Mouse (Mus musculus) limb, embryonic 14.5 days (tissue): ENCODE measurements at regions not wholly inside any gene's neighbourhood (a gene's known extent, or its start where the extent isn't known, plus 50 kb on each side); places are given as distances from the start of the nearest gene placed in this dataset.

Source experiments
- ATAC-seq: fragments of 200-750 bp; cut with Nextera tagmentation; 2 replicates; pipeline ENCODE4 v1.8.0; 2017; ENCODE audit warnings: low read depth, moderate number of reproducible peaks, moderate TSS enrichment; ENCODE audit not compliant: low FRiP score
- DNase-seq: peaks from one replicate; pipeline ENCODE4 v3.0.0-alpha.2; 2015; ENCODE audit warnings: low spot score
- H3K27ac ChIP-seq: fragments of 300-500 bp; sonication (generic); replicated peaks from 2 replicates; pipeline ENCODE4 v1.5.1; 2014; ENCODE audit warnings: low read depth, mild to moderate bottlenecking, low read length, moderate library complexity, mixed read lengths
- H3K27me3 ChIP-seq: fragments of 300-500 bp; sonication (generic); 2 replicates; pipeline ENCODE4 v1.6.1; 2014; ENCODE audit warnings: low read length, mixed read lengths; ENCODE audit not compliant: control insufficient read depth, insufficient read depth
- H3K36me3 ChIP-seq: fragments of 300-500 bp; sonication (generic); 2 replicates; pipeline ENCODE4 v1.6.1; 2014; ENCODE audit warnings: mild to moderate bottlenecking, low read length, moderate library complexity, mixed read lengths; ENCODE audit not compliant: control insufficient read depth, insufficient read depth
- H3K4me1 ChIP-seq: fragments of 300-500 bp; sonication (generic); 2 replicates; pipeline ENCODE4 v1.6.1; 2014; ENCODE audit warnings: antibody characterized with exemption, low read length, mixed read lengths; ENCODE audit not compliant: control insufficient read depth, insufficient read depth
- H3K4me2 ChIP-seq: fragments of 300-500 bp; sonication (generic); replicated peaks from 2 replicates; pipeline ENCODE4 v1.6.1; 2014; ENCODE audit warnings: low read depth, mild to moderate bottlenecking, low read length, moderate library complexity; ENCODE audit not compliant: severe bottlenecking
- H3K4me3 ChIP-seq: fragments of 300-500 bp; sonication (generic); replicated peaks from 2 replicates; pipeline ENCODE4 v1.5.1; 2014; ENCODE audit warnings: low read length
- H3K9ac ChIP-seq: fragments of 300-500 bp; sonication (generic); 2 replicates; pipeline ENCODE4 v1.6.1; 2014; ENCODE audit warnings: mild to moderate bottlenecking, low read depth, low read length, moderate library complexity; ENCODE audit not compliant: severe bottlenecking
- H3K9me3 ChIP-seq: fragments of 300-500 bp; sonication (generic); 2 replicates; pipeline ENCODE4 v1.6.1; 2016; ENCODE audit warnings: low read length; ENCODE audit not compliant: control insufficient read depth
- POLR2A ChIP-seq: fragments of 200-500 bp; IDR thresholded peaks from 2 replicates; pipeline ENCODE4 v1.8.0; 2012; ENCODE audit warnings: inconsistent platforms, mild to moderate bottlenecking, moderate library complexity, borderline replicate concordance; ENCODE audit not compliant: insufficient read depth, insufficient read length; ENCODE audit errors: extremely low read depth
- WGBS: fragments of 180-500 bp; shearing (Covaris S2); extraction: QIAGEN DNeasy Blood & Tissue Kit; methylation state at CpG from one replicate; pipeline ENCODE4 v1.1.7; 2014; 5-methylcytosine and 5-hydroxymethylcytosine counted together

DNA sequence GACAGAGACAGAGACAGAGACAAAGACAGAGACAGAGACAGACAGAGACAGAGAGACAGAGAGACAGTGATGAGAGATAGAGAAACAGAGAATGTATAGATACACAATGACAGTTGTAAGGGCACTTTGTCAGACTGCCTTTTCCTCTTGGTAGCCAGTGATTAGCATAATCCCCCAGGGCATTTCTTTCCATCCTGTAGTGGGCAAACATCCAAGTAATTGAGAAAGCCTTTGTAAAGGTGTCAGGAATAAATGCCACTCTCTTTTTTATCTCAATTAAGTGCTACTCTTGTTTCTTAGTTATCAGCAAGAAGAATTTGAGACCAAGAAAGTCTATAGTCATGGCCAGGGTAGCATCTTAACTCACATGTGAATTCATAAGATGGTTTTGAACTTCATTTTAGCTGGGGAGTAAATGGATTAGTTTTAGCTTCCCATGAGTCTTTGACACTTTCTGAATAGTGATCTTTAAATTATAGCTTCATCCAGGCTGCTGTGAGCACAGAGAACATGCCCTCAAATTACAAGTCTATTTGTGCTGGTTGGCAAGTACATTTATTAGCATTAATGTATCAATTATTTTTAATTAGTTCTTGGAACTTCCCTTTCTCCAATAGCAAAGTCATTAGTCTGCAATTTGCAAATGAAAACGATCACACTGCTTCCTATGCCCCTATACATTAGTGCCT is 1215.9 kb downstream of the Gm9008 start:
- DNase-seq (no peak), ATAC-seq (no peak)
- Histone ChIP-seq H3K9me3 (no peaks in the 10 kb centered on the region), H3K4me1 (no peaks in the 10 kb centered on the region), H3K9ac (no peak overlapping the region), H3K36me3 (no peaks in the 10 kb centered on the region), H3K4me2 (no peak overlapping the region), H3K4me3 (no peak overlapping the region), H3K27me3 (no peaks in the 10 kb centered on the region), H3K27ac (no peak overlapping the region)
- TF ChIP-seq POLR2A = no peak
- WGBS = 43% methylated on average over 1 of the region's 1 CpGs

DNA sequence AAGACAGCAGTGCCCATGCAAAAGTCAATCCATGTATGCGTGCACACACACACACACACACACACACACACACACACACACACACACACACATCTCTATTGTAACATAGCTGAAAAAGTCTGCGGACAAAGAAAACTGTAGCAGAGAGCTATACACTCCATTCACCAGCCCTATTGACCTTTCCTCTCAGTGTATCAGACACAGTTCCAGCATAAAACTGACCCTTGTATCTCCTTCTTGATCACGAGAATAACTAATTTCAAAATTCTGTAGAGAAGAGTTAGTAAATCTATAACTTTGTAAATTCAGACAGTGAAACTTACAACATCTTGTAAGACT is 1243.5 kb downstream of the Gm9008 start:
- 83% methylated on average over 3 of the region's 3 CpGs for WGBS
- no peak for ATAC-seq

DNA sequence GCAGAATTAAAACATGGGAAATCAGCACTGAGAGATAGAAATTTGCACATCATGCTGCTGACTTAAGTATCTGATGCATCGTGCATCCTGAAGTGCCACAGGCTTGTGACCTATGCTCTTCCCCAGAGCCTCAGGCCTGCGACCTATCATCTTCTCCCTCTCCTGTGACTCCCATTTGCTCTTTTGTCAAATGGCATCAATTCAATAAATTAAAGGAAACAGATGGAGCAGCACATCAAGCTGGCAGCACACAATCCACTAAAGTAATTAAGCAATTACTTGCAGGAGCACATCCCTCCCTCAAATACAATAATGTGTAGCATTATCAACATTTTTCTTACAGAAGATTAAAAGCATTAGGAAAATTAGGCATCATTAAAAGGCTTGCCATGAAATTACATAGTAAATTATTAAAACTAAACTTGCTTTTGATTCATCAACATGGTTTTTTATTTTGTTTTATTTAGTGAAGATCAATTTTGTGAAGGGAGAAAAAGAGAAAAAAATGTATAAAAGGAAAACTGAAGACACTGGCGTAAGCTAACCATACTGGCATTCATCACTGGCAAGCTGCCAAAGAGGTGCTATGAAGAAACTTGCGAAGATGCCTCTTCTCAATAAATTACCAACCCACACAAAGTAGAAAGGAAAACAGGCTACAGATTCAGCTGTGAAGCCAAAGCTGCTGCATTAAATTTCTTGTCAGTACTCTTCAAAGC is 1244.1 kb downstream of the Gm9008 start:
- H3K4me3 ChIP-seq = no peak overlapping the region
- H3K9me3 ChIP-seq = no peaks in the 10 kb centered on the region
- ATAC-seq (no peak), DNase-seq (peak; percentile 27)
- no peaks in the 10 kb centered on the region for H3K36me3 ChIP-seq
- no peak for TF ChIP-seq POLR2A
- WGBS = 45% methylated on average over 4 of the region's 4 CpGs
- no peak overlapping the region for H3K9ac ChIP-seq
- H3K27ac ChIP-seq = no peak overlapping the region
- no peak overlapping the region for H3K4me2 ChIP-seq
- no peaks in the 10 kb centered on the region for H3K27me3 ChIP-seq
- no peaks in the 10 kb centered on the region for H3K4me1 ChIP-seq

More for the DNA sequence above, 1243.5 kb downstream of the Gm9008 start:
- no peak for TF ChIP-seq POLR2A
- Histone ChIP-seq H3K4me3 (no peak overlapping the region), H3K36me3 (no peaks in the 10 kb centered on the region), H3K9ac (no peak overlapping the region), H3K4me1 (no peaks in the 10 kb centered on the region), H3K27ac (no peak overlapping the region), H3K4me2 (no peak overlapping the region), H3K27me3 (no peaks in the 10 kb centered on the region), H3K9me3 (no peaks in the 10 kb centered on the region)
- DNase-seq = no peak

DNA sequence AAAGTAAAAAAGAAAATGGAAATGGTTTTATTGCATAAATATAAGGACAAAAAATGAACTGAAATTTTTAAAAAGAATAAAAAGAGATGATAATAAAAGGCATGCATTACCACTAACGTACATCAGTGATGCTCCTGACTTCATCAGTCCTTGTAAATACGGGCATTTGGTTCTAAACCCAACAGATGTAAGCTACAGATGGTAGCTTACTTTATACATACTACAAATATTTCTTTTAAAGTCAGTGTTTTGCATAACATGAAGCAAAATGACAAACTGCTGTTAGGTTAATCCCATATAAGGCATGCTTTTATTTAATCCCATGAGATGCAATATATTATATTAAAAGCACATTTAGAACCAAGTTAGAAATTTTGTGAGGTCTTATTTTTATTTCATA is 1282.1 kb downstream of the Gm9008 start:
- no peak overlapping the region for H3K4me2 ChIP-seq
- TF ChIP-seq POLR2A = no peak
- H3K4me1 ChIP-seq = no peaks in the 10 kb centered on the region
- DNase-seq (no peak), ATAC-seq (no peak)
- no peak overlapping the region for H3K27ac ChIP-seq
- H3K27me3 ChIP-seq = no peaks in the 10 kb centered on the region
- WGBS = 77% methylated on average over 2 of the region's 2 CpGs
- no peak overlapping the region for H3K4me3 ChIP-seq
- no peak overlapping the region for H3K9ac ChIP-seq
- no peaks in the 10 kb centered on the region for H3K36me3 ChIP-seq
- no peaks in the 10 kb centered on the region for H3K9me3 ChIP-seq

DNA sequence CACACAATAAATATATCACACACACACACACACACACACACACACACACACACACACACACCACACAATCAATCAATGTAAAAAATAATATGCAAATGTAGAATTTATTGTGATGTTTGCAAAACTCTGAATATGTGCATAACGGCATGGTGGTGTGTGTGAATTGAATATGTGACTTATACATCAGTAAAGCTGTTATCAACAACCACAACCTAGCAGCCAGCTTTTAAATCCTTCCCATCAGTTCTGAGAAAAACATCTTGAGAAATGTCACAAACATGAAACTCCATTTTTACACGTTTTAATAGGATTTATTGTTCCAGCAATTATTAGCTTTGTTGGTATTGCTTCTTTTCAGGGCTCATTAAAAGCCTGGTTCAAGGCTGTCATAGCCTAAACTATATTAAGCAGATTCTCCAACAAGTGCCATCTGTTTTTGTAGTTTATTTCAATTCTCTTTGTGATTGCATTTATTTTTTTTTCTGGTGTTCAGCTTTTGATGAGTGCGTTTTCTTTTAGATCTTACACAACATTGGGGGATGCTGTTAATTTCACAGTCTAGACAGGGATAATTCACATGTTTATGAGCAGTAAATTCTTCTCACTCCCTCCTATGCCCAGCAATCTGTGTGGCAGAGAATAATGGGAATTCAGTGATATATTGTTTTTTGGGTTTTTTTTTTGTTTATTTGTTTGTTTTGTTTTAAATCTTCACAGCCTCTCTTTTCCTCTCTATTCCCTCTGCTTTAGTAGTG is 1284.7 kb downstream of the Gm9008 start:
- Histone ChIP-seq H3K4me3 (no peak overlapping the region), H3K27ac (no peak overlapping the region), H3K27me3 (no peaks in the 10 kb centered on the region), H3K36me3 (no peaks in the 10 kb centered on the region), H3K4me1 (no peaks in the 10 kb centered on the region), H3K9ac (no peak overlapping the region), H3K4me2 (no peak overlapping the region), H3K9me3 (no peaks in the 10 kb centered on the region)
- WGBS = 57% methylated on average over 3 of the region's 3 CpGs
- no peak for DNase-seq
- TF ChIP-seq POLR2A = no peak
- no peak for ATAC-seq
